Mouse (Mus musculus) megakaryocyte, adult 5-6 weeks (primary cell): ENCODE measurements around the gene Rab37. TPM values are rescaled to one million over a fixed set of nuclear protein-coding genes. Genes with fewer than 3 reads are reported as not detected.

Experiments
- ATAC-seq: 2 replicates; pipeline ENCODE4 v1.8.0; 2016; ENCODE audit warnings: mild to moderate bottlenecking, inconsistent platforms; ENCODE audit not compliant: poor library complexity, severe bottlenecking
- total RNA-seq, 2 experiments: library from RNA; stranded (forward) in 1 of 2; stranded (reverse) in 1 of 2; fragments of 153-499, 151-499 nt in 1 of 2; fragments of 221-1000, 200-1000 nt in 1 of 2; gene quantifications; 2 replicates each; pipeline versions ENCODE4 v1.2.3 to v1.2.4; 2015 to 2017

Rab37 gene
- total RNA-seq, 2 experiments from 2014 or later: 4.8 to 8.9 TPM

- ATAC-seq: no peak
Measured at GRCm38 (mm10) chr11:115084595-115084994, 6.6 kb upstream of the Rab37 start.

GRCm38 (mm10) chr11:115085064-115085463 is 6.2 kb upstream of the Rab37 start:
- ATAC-seq: no peak

DNA sequence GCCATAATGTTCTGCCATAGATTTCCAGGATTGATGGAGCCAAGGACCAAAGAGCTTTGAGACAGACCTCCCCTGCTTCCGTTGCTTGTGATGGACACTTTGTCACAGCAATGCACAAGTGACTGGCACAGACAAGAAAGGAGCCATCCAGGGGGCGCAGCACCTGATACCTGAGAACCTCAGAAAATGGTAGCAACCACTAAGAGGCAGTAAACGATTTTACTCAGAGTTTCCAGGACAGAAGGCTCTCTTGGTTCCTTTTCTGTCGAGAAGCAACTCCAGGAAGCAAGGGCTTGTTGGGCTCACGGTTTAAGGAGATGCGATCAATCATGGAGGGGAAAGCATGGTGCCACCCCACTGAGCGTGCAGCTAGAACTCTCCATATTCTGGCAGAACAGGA is 5.0 kb upstream of the Rab37 start:
- ATAC-seq: no peak

- ATAC-seq: no peak
Measured at GRCm38 (mm10) chr11:115089853-115090252, 1.4 kb upstream of the Rab37 start.

DNA sequence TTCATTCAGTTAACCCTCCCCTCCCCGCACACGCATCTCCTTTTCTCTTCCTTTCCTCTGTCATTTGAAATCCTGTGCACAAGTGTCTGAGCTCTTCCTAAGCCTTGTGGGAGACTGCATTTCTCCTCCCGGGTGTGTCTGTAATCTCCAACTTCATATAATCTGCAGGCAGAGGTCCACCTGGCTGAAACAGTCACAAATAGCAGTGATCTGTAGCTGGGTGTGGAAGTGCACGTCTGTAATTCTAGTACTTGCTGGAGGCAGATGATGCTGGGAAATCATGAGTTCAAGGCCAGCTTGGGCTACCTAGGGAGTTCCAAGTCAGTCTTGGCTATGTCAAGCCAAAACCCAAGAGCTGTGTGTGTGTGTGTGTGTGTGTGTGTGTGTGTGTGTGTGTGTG is 909 bp downstream of the Rab37 start:
- no peak for ATAC-seq

GRCm38 (mm10) chr11:115098203-115098932 is 7.1 kb downstream of the Rab37 start:
- ATAC-seq: no peak

DNA sequence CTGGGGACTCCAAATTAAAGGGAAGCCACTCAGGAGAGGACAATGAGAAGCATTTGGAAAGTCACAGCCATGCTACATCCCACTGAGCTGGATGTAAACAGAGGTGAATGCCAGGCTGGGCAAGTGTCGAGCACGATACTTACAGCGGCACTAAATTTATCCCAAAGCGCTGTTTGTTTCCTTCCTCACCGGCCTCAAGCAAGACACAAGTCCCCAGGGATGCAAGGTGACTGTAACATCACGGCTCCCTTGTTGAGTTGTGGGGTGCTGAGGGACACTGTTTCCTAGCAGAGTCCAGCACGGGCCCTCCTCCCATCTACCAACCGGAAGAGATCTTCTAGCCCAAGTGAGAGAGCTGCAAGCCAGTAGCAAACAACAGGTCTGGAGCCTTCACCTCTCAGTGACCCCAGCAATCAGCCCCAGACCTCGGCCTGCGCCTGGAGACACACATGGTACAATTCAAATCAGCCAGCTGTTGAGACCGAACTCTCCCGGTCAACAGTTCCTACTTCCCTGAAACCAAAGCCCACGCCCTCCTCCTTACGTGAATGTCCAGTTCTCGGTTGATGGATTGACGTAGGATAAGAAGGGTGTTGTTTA is 8.1 kb downstream of the Rab37 start:
- no peak for ATAC-seq

GRCm38 (mm10) chr11:115100032-115100621 is 8.9 kb downstream of the Rab37 start:
- ATAC-seq: no peak

GRCm38 (mm10) chr11:115100741-115101140 is 9.5 kb downstream of the Rab37 start:
- ATAC-seq: no peak

DNA sequence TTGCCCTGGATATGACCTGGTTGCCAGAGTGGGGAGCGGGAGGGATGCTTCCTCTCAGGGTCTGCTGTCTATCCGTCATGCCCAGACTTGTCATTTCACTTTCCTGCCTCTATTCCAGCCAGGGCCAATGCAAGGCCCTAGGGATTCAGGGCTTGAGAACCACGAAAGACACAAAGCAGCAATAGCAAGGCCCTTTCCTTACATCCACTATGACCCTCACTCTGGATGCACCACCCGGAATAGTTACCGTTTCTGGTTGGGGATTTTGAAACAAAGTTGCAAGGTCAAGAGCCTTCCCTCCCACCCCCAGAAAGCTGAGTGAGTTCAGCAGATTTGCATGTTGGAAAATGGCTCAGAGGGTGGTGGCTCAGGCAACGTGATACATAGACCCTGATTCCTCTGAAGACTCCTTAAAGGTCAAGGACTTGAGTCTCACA is 10.4 kb downstream of the Rab37 start:
- ATAC-seq: no peak

- ATAC-seq: no peak
Measured at GRCm38 (mm10) chr11:115102116-115102515, 10.9 kb downstream of the Rab37 start.

DNA sequence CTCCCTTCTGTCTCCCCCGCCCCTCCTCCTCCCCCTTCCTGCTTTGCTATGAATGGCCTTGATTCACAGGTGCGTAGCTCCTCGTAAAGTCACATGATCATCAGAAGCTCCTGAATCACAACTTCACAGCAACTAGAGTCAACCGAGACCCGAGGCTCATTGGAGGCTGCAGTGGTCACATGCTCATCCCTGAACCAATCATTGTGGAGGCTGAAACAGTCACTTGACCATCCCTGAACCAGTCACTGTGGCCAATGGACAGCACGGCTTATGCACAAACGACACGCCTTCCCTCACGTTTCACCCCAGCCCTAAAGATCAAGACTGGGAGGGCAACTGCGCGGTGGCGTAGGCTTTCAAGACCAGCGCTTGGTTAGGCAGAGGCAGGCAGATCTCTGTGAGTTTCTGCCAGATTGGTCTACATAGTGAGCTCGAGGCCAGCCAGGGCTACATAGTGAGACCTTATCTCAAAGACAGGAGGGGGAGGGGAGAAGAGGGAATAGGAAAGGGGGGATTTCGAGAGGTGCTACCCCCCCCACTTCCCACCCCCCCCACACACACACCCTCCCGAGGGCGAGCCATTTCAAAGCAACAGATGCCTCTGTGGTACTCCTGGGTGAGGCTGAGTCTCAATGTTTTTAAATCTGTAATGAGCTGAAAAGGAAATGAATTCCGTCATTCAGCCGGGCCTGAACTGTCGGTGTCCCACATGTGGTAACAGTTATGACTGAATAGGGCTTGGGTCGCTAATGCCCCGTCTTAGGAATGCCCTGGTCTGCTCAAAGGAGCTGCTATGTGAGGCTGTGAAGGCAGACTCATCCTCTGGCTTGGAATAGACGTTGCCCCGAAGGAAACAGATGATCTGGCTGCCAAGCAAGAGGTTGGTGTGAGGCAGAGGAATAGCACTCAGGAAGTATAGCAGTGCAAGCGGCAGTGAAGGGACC is 12.5 kb downstream of the Rab37 start:
- no peak for ATAC-seq

DNA sequence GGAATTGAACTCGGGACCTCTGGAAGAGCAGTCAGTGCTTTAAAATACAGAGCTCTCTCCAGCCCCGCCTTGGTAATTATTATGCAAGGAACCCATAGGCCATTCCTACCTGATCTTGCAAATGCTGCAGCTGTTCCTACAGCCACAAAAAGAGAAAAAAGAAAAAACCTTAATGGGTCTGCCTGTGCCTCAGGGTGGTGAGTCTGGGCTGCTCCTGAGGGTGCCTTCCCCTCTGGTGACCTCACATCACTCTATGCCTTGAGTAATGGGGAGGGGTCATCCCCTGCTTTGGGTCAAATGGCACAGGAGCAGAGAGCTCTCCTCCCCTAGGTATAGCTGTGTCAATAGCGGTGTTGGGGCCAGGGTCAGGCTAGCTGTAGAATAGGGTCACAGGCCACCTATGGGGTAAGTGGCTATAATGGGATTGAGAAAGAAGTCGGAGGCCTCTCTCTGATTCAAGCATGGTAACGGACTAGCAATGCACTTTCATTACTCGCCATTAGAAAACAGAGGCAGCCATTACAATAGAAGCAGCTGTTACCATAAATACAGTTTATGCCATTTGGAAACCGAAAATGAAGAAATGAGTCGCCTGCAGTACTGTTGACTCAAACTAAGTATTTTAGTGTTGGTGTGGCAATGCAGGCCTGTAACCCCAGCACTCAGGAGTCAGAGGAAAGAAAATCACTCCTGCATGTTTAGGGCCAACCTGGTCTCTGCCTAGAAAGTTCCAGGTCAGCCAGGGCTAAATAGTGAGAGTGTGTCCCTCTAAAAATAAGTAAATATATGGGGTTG is 13.7 kb downstream of the Rab37 start:
- peak; percentile 22; the same call in 1 of the 2 replicates for ATAC-seq

GRCm38 (mm10) chr11:115106638-115107037 is 15.4 kb downstream of the Rab37 start:
- 0 out of 2 replicates have a peak, but pooled peaks have one; percentile 24 for ATAC-seq

DNA sequence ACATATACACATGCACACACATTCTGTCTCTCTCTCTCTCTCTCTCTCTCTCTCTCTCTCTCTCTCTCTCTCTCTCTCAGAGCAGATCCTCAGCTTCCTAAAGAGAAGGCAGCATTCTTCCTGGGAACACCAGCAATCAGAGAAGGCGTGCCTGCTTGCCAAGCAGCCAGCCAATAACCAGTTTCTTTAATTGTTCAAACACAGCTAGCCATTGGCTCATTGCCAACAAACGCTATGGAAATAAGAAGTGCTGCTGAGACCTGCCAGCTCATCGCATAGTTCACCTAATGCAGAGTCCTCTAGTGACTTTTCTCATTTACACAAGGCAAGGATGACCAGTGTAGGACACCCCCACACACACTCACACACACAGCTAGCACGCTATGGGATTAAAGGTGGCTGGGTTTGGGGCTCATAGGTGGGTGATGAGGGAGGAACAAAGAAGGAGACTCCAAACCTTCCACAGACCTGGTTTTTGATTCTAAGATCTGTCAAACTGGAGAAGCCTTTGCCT is 16.2 kb downstream of the Rab37 start:
- ATAC-seq: no peak

- no peak for ATAC-seq
Measured at GRCm38 (mm10) chr11:115108176-115108575, 16.9 kb downstream of the Rab37 start.

- peak; percentile 81 for ATAC-seq
Measured at GRCm38 (mm10) chr11:115110271-115110670, 19.0 kb downstream of the Rab37 start.

DNA sequence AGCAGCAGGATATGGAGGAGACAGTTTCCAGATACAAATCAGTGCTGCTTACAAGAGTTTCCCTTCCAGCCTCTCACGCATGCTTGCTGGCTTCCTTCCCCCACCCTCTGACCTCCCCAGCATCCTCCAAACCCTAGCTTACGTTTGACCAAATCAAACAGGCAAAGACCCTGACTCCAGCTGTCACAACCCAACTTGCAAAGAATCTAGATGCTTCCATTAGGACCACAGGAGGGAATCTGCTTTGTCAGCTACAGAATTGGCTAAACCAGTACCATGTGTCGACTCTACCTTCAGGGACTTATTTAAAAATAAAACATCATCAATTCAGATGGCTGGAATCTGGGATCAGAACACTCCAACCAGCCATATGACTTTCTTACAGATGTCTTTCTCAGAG is 21.0 kb downstream of the Rab37 start:
- ATAC-seq: no peak

- peak; percentile 95 for ATAC-seq
Measured at GRCm38 (mm10) chr11:115119409-115119808, 28.2 kb downstream of the Rab37 start.

DNA sequence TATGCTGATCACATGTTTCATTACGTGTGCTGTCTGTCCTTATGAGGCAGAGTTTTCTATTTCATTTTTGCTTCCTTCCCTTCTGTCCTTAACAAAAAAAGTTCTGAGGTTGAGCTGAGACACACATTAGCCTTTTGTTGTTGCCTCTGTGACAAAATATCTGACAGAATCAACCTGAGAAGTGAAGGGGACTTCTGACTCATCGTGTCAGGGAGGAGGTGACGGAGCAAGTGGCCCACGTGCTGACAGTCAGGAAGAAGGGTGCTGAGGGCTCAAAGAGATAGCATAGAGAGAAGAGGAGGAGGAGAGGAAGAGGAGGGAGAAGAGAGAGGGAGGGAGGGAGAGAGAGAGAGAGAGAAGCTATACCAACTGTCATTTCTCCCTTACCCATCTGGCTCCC is 37.3 kb downstream of the Rab37 start:
- peak; percentile 20; the same call in 1 of the 2 replicates for ATAC-seq
